Mouse (Mus musculus): Measurements from ENCODE around the gene Osbpl9.

GRCm38 (mm10) chr4:109136475-109137125 is 65.5 kb downstream of the Osbpl9 start:
- TF ChIP-seq CTCF (IDR thresholded peaks at IDR 0.05; ENCODE audit: low read depth): peak; percentile 17; the same call in 1 of the 2 replicates
- no peak for TF ChIP-seq EP300 (IDR thresholded peaks at IDR 0.05; ENCODE audit: low read depth)
